Mouse (Mus musculus) kidney, postnatal 4 days (tissue): Measurements from ENCODE around the gene Tbx3.
A peak's percentile ranks its signal among the peaks of the same experiment; 100 is the strongest.

ENCODE experiments used
- DNase-seq, 2 experiments: peaks; one replicate each; pipeline ENCODE4 v3.0.0; 2021; ENCODE audit warnings: mixed read lengths in 2 of 2

Tbx3 gene

DNA sequence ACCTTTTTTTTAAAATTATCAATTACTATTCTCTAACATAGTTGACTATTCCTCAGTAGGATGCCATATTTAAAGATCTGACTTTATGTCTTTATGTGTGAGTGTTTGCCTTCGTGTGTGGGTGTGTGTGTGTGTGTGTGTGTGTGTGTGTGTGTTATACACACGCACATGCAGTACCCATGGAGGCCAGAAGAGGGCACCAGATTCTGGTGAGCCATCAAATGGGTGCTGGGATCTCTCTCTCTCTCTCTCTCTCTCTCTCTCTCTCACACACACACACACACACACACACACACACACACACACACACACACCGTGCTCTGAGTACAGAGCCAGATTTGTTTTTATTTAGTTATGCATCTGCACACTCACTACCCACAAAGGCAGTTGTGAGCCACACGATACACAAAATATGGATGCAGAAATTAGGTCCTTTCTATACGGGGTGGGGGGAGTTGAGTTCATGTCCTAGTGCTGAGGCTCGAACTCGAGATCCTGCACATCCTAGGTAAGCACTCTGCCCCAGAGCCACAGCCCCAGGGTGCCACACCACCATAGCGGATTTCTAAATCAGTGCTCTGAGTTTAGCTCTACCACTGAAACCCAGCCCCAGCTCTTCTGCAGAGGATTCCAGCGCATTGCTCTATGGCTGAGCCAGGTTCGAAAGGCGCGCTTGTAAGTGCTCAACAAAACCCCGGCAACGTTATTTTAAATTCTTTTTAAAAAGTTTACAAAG is 38.5 kb downstream of the Tbx3 start:
- no peak for DNase-seq

DNA sequence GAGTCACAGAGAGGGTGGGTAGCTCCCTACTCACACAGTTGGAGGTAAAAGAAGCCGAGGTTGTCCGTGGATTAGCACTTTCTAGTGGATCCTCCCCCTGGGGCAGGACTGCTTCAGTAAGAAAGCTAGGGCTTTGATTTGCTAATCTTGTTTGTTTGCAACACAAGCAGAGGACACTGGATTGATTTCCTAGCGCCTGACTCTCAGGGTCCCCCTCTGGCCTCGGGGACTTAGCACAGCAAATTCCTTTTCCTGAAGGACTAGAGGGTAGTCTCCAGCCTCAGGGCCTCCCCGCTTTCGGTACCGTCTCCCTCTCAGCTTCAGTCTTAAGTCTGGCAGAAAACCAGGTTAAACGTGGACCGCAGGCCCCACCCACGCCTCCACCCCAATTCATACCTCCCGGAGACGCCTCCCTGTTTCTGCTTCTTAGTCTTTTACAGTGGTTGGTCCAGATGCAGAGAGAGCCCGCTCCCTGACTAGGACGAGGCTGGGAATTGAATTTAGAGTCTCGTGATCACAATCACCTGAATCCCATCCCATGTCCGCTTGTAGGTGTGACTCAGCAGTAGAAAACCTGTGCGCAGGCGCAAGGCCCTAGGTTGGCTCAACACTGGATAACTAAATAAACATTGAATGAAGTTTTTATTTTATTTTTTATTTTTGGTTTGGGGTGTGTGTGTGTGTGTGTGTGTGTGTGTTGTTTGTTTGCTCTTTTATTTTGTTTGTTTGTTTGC is 39.5 kb downstream of the Tbx3 start:
- peak in 1 of 2 experiments; percentile 6 for DNase-seq

DNA sequence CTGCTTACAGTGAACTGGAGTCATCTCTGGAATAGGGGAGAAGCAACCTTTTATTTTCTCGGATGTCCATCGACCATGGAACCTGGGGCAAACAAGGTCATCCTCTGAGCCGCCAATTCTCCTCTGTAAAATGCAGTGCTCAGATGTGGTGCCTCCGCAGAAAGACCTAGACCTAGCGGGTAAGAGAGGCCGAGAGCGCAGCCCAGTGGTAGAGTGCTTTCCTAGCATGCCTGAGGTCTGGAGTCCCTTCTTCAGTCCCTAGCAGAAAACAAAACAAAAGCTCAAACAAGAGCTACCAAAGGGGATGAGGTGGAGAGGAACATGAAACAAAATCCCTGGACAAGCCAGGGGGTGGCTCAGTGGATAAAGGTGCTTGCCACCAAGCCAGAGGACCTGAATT is 40.3 kb downstream of the Tbx3 start:
- peak; percentile 42 to 49 for DNase-seq

DNA sequence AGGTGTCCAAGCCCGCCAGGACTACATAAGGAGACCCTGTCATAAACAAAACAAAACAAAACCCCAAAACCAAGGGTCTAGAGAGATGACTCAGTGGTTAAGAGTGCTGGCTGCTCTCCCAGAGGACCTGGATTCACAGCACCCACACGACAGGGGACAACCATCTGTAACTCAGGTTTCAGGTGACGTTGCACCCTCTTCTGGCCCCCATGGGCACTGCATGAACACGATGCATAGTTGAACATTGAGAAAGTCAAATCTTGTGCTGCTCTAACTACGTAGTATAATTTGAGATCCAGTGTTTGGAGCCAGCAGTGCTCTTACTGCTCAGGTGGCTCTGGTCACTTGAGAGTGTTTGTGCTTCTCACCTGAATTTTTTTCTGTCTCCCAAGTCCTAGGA is 41.2 kb downstream of the Tbx3 start:
- DNase-seq, result no peak

DNA sequence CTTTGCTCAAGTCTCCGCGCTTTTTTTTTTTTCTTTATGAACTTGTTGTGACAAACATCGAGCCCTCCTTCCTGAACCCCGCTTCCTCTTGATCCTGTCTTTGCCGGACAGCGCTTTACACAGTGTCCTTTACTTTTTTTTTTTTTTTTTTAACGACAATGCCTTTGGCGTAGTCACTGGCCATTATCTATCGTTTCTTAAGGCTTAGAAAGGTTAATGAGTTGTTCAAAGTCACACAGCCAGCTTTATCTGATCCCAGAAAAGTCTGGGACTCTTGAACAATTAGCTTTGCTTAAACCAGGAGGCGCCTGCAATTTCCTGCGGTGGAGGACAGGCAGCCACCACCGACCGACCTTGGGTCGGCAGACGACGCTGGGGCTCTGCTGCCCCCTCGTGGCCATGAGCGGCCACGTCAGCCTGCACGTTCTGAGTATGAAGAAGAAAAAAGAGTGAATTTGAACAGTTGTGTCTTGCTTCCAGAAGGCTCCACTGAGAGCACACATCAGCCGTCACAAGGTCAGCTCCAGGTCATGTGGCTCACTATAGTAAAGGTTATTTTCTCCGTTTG is 42.3 kb downstream of the Tbx3 start:
- DNase-seq, result peak; percentile 90 to 91

DNA sequence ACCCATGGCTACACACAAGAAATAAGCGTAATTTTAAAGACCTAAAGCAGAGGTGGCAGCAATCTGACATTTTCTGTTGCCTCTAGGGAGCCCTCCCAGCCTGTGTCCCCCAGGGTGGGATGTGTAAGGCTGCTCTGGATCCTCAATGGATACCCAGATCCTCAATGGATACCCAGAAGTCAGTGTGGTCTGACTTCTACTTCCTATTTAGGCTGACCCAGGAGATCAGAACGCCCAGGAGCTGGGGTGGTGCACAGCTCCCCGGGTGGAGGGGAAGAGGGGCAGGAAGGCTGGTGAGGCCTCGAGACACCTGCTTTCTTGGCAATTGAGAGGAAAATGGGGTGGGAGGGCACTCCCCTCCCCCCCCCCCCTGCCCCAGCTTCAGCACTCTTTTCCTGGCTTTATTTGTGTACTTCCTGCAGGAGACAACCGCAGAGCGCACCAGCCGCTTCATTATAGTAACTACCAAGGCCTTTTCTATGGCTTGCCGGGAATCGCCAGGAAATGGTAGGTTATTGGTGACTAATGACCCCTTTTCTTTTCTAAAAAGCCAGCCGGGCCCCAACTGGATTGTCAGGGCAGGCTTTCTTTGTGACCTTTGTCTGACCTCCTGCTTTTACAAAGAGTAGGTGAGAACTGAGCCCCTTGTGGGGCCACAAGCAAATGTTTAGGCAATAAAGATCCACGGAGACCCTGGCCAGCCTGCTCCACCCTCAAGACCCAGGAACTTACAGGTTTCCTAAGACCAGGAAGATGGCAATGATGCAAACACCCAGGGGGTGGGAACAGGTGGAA is 50.2 kb downstream of the Tbx3 start:
- no peak for DNase-seq

DNA sequence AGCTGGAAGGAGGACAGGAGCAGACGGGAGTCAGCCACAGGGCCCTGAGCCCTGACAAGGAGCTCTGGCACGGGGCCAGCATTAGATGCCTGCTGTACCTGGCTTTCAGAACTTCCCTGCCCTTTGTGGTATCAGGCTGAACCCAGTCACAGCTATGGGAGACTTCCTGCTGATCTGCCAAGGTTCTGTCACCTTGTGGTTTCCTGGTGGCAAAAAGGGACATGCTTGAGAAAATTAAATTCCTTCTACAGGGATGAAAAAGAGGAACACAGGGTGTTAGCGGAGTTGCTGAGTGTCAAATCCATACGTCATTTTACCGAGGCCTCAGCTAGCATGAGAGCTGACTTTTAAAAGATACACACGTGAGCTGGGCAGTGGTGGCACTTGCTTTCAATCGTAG is 62.5 kb downstream of the Tbx3 start:
- peak; percentile 37 to 43 for DNase-seq
